16 mouse cellular contexts compared by ENCODE assay signal in genomic region chr9:118647495-118647894, GRCm38 (mm10). TPM values are rescaled to one million over a fixed set of nuclear protein-coding genes. Genes with fewer than 3 reads are reported as not detected.
DNase-seq lines count a peak whose midpoint lies in the region; ATAC-seq and TF ChIP-seq lines count a peak whose summit lies in the region.
"Had no signal": no experiment of that assay in that cellular context is flagged by ENCODE, and none has a peak within 500 bp of the region (broad histone marks: within the 10 kb centered on the region; RNA-seq: fewer than 3 reads in every experiment).

No protein-coding gene starts in this region.

- H3K27me3 ChIP-seq in kidney, adult 2 months (replicated peaks; ENCODE audit: control insufficient read depth, insufficient read depth, low read length), result no peaks in the 10 kb centered on the region
- H3K27me3 ChIP-seq in kidney, embryonic 14.5 days (ENCODE audit: control insufficient read depth, insufficient read depth, low read length), result no peaks in the 10 kb centered on the region
- H3K27me3 ChIP-seq in hindbrain, embryonic 11.5 days (ENCODE audit: control insufficient read depth, insufficient read depth, low read length), result no peaks in the 10 kb centered on the region
- H3K27me3 ChIP-seq: hindbrain, embryonic 12.5 days; intestine, embryonic 15.5 days; stomach, embryonic 15.5 days had no signal

- no peak overlapping the region for H3K9ac ChIP-seq in kidney, embryonic 14.5 days (ENCODE audit: low read depth, low read length)
- H3K9ac ChIP-seq in hindbrain, embryonic 11.5 days (ENCODE audit: low read depth, low read length), result no peak overlapping the region
- H3K9ac ChIP-seq: hindbrain, embryonic 12.5 days; intestine, embryonic 15.5 days; stomach, embryonic 15.5 days had no signal

- 0 out of 2 replicates have a peak, but pooled peaks cover 2% of the 10 kb centered on the region for H3K4me1 ChIP-seq in kidney, adult 2 months (ENCODE audit: control insufficient read depth, insufficient read depth, low read length)
- peaks cover 10% of the 10 kb centered on the region for H3K4me1 ChIP-seq in kidney, embryonic 14.5 days (ENCODE audit: control insufficient read depth, insufficient read depth, low read length)
- no peaks in the 10 kb centered on the region for H3K4me1 ChIP-seq in hindbrain, embryonic 11.5 days (replicated peaks; ENCODE audit: control insufficient read depth, insufficient read depth, low read length)
- H3K4me1 ChIP-seq: intestine, embryonic 15.5 days; stomach, embryonic 15.5 days had no signal

- 66% methylated on average over 3 of the region's 3 CpGs for WGBS in kidney, adult 2 months
- 74% methylated on average over 3 of the region's 3 CpGs for WGBS in kidney, embryonic 14.5 days
- 88% methylated on average over 3 of the region's 3 CpGs for WGBS in hindbrain, embryonic 11.5 days

- no peaks in the 10 kb centered on the region for H3K9me3 ChIP-seq in kidney, embryonic 14.5 days (ENCODE audit: control insufficient read depth, low read length)
- no peaks in the 10 kb centered on the region for H3K9me3 ChIP-seq in hindbrain, embryonic 11.5 days (ENCODE audit: control insufficient read depth, low read length)
- H3K9me3 ChIP-seq: hindbrain, embryonic 12.5 days; intestine, embryonic 15.5 days; midbrain, embryonic 10.5 days; stomach, embryonic 15.5 days had no signal

- no peak overlapping the region for H3K4me2 ChIP-seq in kidney, embryonic 14.5 days (replicated peaks; ENCODE audit: low read depth, low read length)
- H3K4me2 ChIP-seq in hindbrain, embryonic 11.5 days (replicated peaks; ENCODE audit: low read depth, low read length), result no peak overlapping the region
- H3K4me2 ChIP-seq: hindbrain, embryonic 12.5 days; intestine, embryonic 15.5 days; stomach, embryonic 15.5 days had no signal

- no peak for TF ChIP-seq POLR2A in kidney, adult 2 months (IDR thresholded peaks at IDR 0.05; ENCODE audit: low read depth, low read length)

- peak; percentile 38 for DNase-seq in adrenal gland, adult 8-10 months
- DNase-seq in adrenal gland, postnatal 25 days, result no peak
- DNase-seq in kidney, adult 2 months, result peak; percentile 34
- peak; percentile 45 for DNase-seq in 416B (ENCODE audit: low read depth)
- peak; percentile 59 for DNase-seq in lung, postnatal 10 days
- no peak for DNase-seq in hindbrain, embryonic 11.5 days (ENCODE audit: low spot score)
- DNase-seq in right cerebral cortex, postnatal 14 days, result no peak
- DNase-seq: cerebellum, adult 18-20 months; right cerebral cortex, adult 18-20 months; spleen, adult 18-20 months had no signal

- TF ChIP-seq CTCF in kidney, adult 2 months (conservative IDR thresholded peaks at IDR 0.05; ENCODE audit: insufficient read depth, insufficient read length, low read depth, low read length), result no peak

- no peak overlapping the region for H3K4me3 ChIP-seq in kidney, adult 2 months (ENCODE audit: insufficient read depth, low read depth, low read length)
- no peak overlapping the region for H3K4me3 ChIP-seq in kidney, embryonic 14.5 days (ENCODE audit: low read length)
- no peak overlapping the region for H3K4me3 ChIP-seq in hindbrain, embryonic 11.5 days (ENCODE audit: low read depth, low read length)
- H3K4me3 ChIP-seq: hindbrain, embryonic 12.5 days; intestine, embryonic 15.5 days; midbrain, embryonic 10.5 days; myocyte; stomach, embryonic 15.5 days had no signal

- no peaks in the 10 kb centered on the region for H3K36me3 ChIP-seq in kidney, adult 2 months (ENCODE audit: control insufficient read depth, insufficient read depth, low read length)
- peaks cover 14% of the 10 kb centered on the region for H3K36me3 ChIP-seq in kidney, embryonic 14.5 days (ENCODE audit: control insufficient read depth, insufficient read depth, low read length)
- H3K36me3 ChIP-seq in hindbrain, embryonic 11.5 days (ENCODE audit: control insufficient read depth, insufficient read depth, low read length), result no peaks in the 10 kb centered on the region
- H3K36me3 ChIP-seq: hindbrain, embryonic 12.5 days; intestine, embryonic 15.5 days; midbrain, embryonic 10.5 days; stomach, embryonic 15.5 days had no signal

- H3K27ac ChIP-seq in kidney, adult 2 months (ENCODE audit: insufficient read depth, low read depth, low read length), result no peak overlapping the region
- no peak overlapping the region for H3K27ac ChIP-seq in kidney, embryonic 14.5 days (ENCODE audit: low read depth, low read length)
- no peak overlapping the region for H3K27ac ChIP-seq in hindbrain, embryonic 11.5 days (ENCODE audit: low read depth, low read length)
- H3K27ac ChIP-seq: hindbrain, embryonic 12.5 days; intestine, embryonic 15.5 days; midbrain, embryonic 10.5 days; stomach, embryonic 15.5 days had no signal

- no peak for ATAC-seq in kidney, embryonic 14.5 days (ENCODE audit: low FRiP score, low TSS enrichment)
- no peak for ATAC-seq in hindbrain, embryonic 11.5 days (ENCODE audit: low FRiP score)
- ATAC-seq: intestine, embryonic 15.5 days had no signal

RNA-seq across cellular contexts. Expression of gene Itga9, which starts 41.0 kb away (rescaled TPM):
- 10 to 100 TPM; 64.9 to 75.4 (median 67.8) TPM for total RNA-seq in adrenal gland, adult 8-10 months (2022)
- 70.2 and 81.0 TPM in 2 replicates for total RNA-seq in adrenal gland, postnatal 25 days (2021)
- 15.0 and 17.0 TPM in 2 replicates for polyA plus RNA-seq in kidney, adult 2 months (2012; rRNA removed)
- 16.6 and 31.9 TPM in 2 replicates for polyA plus RNA-seq in kidney, embryonic 14.5 days (2014; fragmentation: Nextera tagmentation; extraction: Ambion mirVana)
- polyA plus RNA-seq in hindbrain, embryonic 11.5 days (2014; fragmentation: Nextera tagmentation; extraction: Ambion mirVana), result 4.0 and 6.3 TPM in 2 replicates

Comparison
In these comparisons a context has a peak if more than half of its experiments do, and no peak if none do; other contexts are left out.
1. DNase-seq: peak in adrenal gland, adult 8-10 months (single experiment), kidney, adult 2 months (single experiment), 416B (single experiment) and lung, postnatal 10 days (single experiment); none in adrenal gland, postnatal 25 days (single experiment), hindbrain, embryonic 11.5 days (single experiment) and right cerebral cortex, postnatal 14 days (single experiment).